Mouse (Mus musculus): ENCODE data around the gene Col11a1. TPM values are rescaled to one million over a fixed set of nuclear protein-coding genes. Genes with fewer than 3 reads are reported as not detected.

Gene Col11a1
- not detected for polyA plus RNA-seq (2017; shearing (Covaris generic))

DNA sequence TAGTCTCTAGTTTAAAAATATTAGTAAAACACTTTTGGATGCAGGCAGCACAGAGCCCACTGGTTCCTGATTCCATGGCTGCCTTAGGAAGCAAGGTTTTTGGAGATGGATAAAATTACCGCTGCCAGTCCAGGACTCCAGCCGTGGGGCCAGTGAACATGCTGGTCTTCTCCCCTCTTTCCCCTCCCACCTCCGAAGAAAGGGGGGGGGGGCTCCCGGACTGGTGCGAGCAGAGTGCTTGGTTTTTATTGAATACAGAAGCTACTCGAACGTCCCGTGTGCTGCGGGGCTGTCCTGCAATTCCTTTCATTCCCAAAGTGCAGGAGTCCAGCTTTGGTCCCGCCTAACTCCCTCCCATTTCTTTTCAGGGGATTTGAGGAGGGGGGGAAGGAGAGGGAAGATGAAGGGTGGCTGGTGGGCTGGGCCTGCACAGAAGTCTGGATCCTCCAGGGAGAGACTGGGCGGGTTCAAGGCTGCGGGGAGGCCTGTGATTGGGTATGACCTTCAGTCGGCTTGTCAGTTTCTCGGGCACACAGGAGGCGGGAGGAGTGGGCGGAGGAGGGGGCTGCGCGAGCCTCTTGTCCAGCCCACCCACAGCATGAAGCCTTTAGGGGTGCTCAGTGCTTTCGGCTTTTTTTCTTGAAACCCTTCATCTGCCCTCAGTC is at the start of gene Col11a1:
Col11a1 (plus strand) TSS at position 570 of the 665 bp plus-strand sequence.
- ATAC-seq = no peak

DNA sequence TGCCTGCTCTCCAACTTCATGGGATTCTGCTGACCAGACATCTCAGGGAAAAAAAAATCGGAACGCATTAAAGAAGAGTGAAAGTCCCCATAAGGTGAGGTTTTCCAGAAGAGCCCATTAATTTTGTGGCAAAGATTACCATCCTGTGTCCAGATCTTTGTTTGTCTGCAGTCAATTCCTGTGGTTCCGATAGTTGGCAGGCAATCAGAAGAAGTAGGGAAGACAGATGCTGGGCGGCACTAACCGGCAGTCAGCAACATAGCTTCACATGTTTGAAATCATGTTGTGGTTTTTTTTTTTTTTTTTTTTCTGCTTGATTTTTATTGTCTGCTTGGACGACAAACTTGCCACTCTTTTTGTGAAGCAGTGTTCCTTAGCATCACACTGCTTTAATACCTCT is 39.4 kb upstream of the Col11a1 start:
- no peak for ATAC-seq

DNA sequence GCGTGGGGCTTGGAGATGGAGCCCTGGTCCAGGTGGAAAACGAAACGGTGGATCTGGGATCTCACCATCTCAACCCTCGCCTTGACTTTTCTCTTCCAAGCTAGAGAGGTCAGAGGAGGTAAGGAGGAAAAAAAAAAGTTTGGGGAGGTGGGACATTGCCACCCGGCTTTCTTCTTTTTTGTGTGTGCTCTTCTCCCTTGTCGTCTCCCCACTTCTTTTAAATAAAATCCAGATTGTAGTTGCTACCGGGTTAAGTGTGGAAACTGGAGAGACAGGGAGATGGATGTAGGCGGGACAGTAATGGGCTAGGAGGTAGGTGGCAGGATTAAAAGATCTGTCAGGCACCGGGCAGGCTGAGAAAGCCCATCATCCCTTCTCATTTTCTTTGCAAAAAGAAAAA is 546 bp downstream of the Col11a1 start:
- ATAC-seq = no peak

DNA sequence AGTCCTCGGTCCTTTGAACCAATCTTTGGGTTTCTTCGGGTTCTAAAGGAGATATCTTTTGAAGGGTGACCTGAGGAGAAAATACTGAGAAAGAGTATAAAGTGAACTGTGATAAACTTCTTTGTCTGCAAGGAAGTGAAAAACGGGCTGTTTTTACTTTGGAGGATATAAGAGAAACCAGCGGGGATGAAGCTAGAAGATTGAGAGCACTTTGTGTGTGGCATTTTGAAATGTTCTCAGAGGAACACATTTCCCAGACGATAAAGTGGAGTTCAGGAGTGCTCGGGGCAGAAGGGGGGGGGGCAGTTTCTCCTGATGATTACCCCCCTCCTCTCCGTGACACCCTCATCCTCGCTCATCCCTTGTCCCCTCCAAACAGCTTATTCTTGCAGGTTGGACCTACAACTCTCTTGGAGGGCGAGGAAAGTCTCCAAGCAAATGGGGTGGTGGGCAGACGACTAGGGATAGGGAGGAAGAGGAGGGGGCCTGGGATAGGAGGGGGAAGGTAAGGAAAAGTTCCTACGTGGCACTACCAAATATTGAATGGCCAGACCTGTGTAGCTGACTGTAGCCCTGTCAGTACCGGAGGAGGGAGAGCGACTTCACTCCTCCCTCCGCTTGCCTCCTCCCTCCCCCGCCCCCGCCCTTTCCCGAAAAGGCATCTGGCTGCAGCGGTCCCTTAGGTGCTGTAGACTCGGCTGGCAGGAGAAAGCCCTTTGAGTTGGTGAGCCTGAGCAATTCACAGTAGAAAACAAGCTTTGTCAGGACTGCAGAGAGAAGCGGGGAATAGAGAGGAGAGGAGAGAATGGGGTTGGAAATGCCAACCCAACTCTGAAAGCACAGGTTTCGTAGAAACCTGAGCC is 1.2 kb downstream of the Col11a1 start:
- ATAC-seq = no peak

DNA sequence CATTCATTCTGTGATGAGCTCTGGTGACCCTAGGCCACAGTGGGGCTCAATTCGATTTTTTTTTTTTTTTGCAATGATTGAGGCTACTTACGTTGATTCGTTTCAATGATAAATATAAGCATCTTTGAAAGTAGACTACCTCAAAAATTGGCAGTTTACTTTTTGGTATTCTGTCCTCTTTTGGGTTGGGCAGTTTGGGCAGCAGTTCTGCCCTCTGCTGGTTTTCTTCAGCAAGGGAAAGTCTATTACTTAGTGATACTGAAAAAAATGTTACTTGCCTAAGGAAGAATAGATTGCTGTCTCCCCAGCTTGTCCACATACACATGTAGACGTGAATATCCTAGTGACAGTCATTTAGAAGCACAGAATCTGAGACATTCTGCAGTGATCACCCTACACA is 2.0 kb downstream of the Col11a1 start:
- ATAC-seq = no peak

DNA sequence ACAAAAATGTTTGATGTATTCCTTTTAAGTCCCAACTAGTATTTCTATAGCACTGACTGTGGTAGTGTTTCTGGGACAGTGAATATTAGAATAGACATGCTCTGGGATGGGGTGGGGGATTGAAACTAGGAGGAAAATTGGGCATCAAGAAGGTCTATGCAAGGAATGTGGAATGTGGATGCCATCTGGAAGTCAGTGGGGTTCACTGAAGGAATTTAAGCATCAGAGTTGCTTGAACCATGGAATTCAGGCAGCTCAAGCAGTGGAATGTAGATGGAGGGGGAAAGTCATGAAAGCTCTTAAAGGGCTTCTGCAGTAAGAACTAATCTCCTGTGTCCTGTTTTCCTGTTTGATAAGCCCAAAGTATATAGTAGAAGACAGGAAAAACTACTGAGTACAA is 22.1 kb downstream of the Col11a1 start:
- no peak for ATAC-seq

DNA sequence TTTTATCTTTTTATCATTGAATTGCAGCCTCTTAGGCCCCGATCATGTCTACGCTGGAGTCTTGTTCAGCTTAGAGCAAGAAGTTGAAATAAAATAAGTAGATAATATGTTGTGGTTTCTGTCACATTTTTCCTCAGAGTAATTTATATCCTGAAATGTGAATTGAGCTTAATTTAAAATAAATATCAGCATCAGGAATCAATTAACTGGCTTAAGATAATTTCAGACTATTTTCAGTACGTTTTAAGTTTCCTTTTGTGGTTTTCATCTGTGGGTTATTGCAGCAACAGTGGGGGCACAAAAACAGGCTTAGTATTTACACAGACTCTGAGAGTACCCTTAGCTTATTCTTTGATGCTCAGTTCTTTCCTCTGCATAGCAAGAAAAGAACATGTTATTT is 23.2 kb downstream of the Col11a1 start:
- ATAC-seq = no peak

DNA sequence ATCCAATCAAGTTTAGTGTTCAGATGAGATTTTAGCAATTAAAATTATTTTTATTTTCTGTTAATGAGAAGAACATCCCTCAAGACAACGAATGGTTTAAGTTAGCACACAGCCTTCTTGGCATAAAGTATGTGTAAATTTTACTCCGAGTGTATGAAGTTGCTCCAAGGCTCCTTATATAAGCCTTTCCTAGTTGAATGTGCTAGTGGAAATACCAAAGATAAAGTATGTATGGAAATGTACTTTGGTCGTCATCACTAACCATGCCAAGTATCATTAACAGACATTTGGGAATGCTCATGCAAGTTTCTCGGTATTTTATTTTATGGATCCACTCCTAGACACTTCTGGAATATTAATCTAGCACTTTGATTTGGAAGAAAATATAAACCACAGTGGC is 34.8 kb downstream of the Col11a1 start:
- ATAC-seq = no peak

DNA sequence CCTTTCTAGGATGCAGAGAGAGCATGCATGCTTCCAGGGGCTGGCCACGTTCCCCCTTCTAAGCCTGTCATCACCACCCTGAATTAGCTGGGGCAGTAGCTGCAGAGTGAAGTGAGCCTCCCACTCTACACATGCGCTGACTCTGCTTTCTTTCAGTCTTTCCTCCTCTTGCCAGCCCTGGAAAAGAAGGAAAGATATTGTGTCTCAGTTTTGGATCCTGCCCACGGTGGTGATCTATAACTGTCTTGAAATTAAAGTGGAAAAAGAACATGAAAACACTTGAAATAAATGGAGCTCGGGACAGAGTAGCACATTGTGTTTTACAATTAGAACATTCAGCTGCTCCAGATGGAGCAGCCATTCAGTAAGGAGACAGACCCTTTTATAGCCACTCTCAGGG is 35.2 kb downstream of the Col11a1 start:
- no peak for ATAC-seq

DNA sequence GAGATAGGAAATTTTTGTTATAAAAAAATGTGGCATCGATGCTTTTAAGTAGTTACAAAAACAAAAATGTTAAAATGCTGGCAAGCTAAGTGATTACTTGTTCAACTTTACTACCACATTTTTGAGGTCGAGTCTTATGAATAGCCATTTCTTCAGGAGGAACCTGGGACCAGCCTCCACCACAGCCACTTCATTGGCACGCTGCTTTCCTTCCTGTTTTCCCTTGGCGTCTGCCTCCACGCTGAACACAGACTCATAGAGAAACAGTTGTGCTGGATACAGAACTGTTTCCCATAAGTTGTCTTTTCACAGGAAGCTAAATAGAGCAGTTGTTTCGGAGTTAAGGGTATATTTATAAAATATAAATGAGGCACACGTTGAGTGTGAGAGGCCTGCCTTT is 69.0 kb downstream of the Col11a1 start:
- ATAC-seq = no peak

DNA sequence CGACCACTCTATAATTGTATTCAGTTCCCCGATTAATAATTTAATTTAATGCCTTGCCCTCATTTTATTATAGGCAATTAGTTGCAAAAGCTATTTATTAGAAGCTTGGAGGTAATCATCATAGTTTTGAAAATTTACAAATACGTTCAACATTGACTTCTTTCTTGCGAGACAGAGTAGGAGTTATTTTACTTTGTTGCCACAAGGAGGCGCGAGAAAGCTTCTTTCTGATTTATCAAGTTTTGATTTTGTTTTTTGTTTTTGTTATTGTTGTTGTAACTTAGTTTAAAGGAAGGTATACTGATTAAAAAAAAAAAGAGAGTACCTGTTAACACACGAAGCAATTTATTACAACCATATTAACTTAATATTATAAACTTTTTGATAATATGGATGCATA is 76.8 kb downstream of the Col11a1 start:
- ATAC-seq = no peak

DNA sequence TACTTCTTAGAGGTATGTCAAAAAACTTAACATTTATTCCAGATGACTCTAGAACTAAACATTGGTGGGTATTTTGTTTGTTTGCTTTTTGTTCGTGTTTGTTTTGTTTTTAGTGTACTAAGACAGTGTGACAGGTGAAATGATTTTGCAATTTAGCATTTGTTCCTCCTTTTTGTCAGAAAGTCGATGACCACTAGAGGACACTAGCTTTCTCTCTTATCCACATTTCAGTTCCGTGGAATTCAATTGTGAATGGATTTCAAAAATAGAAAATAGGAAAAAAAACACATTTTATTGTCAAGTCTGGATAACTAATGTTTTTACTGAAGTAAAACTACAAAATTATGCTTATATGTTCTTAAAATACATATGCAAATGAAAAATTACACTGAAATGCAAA is 116.8 kb downstream of the Col11a1 start:
- no peak for ATAC-seq

DNA sequence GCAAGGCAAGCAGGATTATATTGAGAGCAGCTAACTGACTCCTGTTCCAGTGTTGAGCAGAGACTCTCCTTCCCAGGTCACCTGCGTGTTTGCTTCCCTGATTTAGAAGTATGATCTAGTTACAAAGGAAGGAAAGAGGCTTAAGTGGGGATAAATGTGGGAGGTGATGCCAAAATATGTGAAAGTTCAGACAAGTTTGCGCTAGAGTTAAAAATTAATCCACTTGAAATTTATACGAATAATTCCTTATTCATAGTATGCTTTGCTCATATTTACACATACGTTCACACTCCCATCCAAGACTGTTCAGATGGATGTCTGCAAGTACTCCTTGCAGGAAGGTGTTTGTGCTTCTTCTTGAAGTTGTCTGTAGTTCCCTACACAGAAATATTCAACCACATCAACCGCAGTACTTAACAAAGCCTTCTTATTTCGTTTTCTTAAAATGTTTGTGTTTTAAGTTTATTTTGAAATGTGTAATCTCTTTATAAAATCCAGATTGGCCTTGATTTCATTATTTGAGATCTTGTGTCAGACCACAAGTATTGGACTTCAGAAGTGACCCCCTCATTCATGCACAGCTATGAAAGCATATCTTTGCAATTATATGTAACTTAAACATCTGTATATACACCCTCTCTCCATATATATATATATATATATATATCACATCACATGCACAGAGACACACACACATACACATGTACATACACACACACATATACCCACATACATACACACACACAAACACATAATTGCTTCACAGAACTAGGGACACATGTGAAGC is 167.8 kb downstream of the Col11a1 start:
- ATAC-seq = no peak

DNA sequence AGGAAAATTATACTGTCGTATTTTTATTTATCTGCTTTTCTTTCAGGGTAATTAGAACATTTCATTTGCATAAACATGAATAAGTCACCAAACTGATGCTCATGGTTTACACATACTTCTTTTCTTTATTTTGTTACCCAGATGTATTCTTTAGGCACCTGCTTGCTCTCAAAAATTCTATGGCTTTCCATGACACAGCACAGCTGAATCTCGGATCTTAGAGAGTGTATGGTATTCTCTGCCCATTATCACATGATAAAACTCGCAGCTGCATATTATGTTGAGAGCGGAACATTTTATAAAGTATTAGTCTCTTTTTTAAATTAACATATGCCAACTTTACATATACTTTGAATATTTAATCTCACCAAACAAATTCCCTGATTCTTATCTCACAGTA is 181.9 kb downstream of the Col11a1 start:
- ATAC-seq = no peak

DNA sequence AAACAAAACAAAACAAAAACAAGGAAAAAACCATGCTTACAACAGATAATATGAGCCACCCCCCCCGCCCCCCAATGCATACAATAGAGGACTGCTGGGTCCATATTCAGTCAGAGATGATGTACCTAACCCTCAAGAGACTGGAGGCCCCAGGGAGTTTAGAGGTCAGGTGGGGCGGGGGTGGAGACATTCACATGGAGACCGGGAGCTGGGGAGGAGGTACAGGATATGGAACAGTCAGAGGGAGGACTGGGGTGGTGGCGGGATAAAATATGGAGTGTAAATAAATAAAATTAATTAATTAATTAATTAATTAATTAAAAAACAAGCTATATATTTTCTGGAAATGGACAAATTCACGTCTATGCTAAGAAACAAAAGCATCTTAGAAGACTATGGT is 185.8 kb downstream of the Col11a1 start:
- ATAC-seq = no peak

DNA sequence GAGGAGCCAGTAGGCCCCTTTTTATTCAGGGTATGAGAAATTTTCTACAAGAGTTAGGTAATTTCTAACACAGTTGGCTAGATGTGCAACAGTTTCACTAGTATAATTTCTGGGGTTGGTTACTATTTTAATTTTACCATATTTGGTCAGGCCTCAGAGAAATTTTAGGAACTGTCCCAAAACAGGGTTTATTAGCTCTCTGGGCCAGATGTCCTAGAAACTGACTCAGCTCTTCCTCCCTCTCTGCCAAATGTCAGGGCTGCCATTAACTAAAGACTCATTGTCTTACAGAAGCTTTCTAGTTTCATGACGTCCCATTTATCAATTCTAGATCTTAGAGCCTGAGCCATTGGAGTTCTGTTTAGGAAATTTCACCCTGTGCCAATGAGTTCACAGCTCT is 199.2 kb downstream of the Col11a1 start:
- ATAC-seq = no peak

Data from CD4-positive, CD25-positive, alpha-beta regulatory T cell, adult 4 months (primary cell).